Mouse (Mus musculus) lung, postnatal 10 days (tissue): ENCODE measurements at regions not wholly inside any gene's neighbourhood (a gene's known extent, or its start where the extent isn't known, plus 50 kb on each side); places are given as distances from the start of the nearest gene placed in this dataset.

Experiments
- DNase-seq: peaks from one replicate; pipeline ENCODE4 v3.0.0; 2021

DNA sequence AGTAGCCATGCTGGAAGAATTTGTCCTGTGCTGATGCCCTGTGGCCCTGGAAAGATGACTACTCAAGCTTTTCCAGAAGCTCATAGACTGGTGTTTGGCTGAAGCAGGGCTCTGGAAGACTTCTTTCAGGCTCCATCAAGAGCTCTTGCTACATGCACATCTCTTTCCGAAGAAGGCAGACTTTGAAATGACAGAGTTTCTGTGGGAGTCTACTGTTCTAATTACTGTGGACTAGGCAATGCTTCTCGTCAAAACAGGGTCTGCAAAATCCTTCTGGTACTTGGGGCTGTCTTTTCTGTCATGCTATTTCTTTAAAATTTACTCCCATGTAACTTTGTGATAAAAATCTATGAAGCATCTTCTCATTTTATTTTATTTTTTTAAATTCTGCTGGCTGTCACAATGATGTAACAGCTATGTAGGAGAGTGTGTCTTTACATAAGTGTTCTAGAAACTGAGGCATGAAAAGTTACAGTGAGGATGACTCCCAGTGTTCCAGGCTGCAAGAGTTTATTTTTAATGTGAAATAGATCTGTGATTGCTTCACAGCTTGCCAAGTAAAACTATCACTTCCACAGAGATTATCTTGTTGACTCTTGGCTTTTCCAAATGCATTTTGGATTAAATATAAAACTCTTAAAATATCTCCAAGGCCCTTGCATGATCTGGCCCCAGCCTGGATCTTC, 244.9 kb upstream of the Nmur2 start:
- no peak for DNase-seq

DNA sequence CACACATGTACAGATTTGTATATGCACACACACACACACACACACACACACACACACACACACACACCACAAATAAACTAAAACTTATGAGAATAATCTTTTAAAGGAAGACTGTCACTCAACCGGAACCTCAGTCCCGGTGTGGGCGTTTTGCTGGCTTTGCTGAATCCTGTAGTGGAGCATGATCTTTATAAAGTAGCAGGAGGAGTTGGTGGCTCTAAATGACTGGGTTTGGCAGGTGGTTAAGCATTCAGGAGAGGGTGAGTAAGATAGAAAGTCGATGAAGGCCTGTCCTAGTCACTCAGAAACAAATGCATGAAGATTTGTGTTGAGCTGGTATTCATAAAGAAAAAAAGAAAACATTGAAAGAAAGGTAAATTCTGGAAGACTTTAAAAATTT, 240.4 kb upstream of the Nmur2 start:
- DNase-seq = no peak

DNA sequence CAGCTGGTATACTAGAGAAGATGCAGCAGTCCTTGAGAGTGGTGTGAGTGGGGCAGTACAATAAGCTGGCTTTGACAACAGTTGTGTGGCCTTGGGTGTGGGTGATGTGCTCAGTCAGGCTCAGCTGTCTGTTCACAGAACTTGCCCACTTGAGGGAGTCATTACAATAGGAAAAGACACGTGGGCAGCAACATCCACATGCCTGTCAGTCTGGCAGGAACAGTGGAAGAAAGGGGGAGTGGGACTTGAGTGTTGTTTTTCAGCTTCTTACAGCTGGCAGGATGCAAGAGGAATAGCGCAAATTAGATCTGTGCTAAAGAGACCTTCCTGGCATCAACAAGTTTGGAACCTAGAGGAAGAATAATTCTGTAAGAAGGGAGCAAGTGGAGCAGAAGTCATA, 239.4 kb upstream of the Nmur2 start:
- DNase-seq = peak; percentile 18

DNA sequence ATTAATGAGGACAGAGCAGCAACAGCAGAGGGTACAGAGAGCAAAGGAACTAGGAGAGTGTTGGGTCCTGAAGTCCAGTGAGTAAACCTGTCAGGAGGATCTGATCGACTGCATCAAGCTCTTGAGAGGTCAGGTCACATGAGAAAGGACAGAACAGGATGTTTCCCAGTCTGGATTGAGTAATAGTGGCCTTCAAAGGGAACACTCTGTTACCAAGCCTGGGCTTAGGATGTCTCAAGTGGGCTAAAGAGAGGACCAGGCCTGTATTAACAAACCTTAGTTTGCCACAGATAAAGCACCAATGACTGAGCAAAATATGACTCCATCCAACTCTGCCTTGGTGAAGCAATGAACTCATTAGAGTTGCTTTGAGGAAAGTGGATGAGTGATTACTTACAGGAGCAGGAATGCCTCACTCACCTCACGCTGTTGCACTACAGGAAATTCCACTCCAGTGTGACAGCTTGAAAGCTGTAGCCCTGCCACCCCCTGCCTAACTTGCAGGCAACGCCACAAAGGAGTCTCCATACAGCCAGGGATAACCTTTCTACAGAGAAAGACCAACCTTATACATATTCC, 229.2 kb upstream of the Nmur2 start:
- DNase-seq = no peak

DNA sequence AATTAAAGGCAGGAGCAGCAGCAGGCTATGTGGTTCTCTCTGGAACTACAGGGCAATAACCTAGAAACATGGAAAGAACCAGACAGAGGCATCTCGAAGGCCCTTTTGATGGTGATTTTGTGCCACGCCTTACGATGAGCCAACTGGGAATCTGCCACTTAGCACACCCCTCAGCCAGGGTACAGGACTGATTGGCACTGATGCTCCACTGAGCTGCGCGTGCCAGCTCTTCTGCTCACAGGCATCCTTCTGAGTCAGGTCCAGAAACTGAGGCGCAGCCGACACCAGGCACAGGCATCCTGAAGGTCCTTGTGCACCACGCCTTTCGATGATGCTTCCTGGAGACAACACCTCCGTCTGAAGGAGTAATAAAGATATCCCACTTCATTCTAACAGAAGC, 221.9 kb upstream of the Nmur2 start:
- no peak for DNase-seq

DNA sequence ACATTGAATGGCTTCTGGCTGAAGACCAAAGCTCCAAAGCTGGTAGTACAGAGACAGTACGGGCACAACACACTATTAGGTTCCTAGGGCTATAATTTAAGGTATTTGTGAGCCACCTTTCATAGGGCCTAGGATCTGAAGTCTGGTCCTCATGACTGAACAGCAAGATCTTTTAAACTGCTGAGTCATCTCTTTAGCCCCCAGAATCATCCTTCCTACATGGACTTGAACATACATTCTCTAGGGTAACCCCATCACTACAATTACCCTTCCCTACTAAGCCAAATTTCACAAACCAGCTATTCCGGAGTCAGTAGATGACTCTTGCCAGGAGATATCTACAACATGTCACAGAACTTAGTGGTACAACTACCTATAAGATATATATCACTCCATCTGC, 215.5 kb upstream of the Nmur2 start:
- DNase-seq = no peak

DNA sequence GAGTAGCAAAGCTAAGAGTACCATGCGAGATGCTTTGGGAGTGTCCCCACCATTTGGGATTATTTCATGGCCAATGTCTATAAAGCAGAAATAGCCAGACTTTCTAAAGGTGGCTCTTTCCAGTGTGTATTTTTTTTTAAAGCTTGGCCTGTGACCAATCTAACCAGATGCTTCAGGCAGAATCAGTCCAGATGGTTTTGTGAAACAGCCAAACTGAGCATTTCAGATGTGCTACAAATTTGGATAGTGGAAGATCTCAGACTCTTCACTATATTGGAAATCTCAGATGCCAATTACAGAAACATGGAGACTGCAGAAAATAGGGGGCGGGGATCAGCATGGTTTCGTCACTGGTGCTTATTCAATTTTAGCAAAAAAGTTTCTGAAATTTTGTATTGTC, 213.6 kb upstream of the Nmur2 start:
- DNase-seq = no peak

DNA sequence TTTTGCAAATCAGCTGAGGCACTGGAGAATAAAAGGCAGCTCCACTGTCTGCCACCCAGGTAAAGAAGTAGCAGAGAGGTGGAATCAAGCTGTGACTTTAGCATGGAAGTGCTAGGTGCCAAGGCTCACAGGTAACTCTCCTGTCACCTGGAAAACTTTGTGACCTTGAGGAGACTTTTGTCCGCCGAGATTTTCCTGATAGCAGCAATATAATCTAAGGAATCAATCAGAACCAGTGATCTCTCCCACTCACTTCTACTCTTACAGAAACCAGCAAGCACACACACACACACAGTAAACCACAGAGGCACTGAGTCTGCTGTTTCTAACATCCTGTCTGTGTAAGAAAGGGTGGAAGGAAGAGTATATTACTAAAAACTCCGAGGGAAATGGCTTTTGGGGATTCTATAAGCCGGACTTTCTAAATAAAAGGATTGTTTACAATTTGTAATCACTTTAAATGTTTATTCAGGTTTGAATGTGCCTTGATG, 206.6 kb upstream of the Nmur2 start:
- no peak for DNase-seq

DNA sequence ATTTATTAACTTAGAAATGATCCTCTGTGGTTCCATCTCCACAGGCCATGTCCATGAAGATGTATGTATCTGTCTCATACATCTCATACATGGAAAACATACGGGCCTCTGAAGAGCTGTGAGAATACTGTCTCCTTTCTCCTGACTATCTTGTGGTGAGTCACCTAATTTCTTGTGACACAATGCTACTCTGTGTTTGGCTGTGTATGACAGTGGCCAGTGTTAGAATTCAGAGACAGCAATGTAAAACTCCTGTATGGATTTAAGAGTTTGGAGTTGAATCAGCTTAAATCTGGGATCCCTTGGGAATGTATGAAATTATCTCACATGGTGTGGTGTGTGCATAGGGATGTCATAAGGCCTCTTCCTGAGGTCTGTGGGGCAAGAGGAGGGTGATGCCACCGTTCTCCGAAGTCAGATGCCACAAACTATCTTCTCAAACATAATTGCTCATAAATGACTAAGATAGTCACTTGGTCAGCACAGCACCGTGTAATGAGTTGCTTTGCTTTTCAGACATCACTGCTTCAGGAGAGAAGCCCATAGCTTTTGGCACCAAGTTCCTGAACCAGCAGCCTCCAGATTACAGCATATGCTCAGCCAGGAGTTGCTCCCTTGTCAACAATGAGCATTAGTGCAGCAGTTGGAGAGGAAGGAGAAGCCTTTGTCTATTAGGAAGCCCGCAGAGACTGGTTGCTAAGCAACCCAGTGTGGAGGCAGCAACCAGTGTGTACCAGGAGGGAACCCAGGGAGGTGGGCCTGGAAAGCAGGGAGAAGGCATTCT, 205.9 kb upstream of the Nmur2 start:
- peak; percentile 3 for DNase-seq

DNA sequence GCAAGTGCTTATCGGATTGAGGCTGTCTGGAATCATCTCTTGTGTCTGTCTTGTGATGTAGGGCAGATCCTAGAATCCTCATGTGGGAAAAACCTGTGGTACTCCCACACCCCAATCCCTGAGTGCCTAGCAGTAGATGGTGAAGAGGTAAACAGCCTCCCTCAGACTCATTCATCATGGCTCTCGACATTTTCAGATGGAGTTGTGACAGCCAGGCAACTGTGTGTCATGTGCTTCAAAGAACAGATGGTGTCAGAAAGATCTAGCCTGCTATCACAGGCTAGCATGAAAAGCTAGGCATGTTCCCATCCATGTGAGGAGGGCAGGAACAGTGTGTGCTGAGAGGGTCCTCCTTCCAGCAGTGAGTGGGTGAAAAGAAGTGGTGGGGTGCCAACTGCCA, 204.1 kb upstream of the Nmur2 start:
- no peak for DNase-seq

DNA sequence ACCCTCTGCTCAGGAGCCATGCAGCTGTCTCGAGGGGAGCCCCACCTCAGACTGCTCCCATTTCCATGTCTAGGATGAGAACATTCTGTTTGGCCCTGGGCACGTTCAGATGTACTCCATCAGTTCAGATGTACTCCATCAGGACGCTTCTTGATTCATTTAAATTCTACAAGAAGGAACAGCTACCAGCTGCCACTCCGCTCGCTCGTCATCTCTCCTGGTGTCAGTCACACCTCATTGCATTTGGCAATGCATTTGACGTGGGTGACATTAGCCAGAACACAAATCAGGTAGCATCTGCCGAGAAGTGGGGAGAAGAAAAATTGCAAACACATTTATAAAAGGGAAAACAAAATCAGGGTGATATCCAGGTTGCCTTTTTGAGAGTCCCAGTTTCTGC, 202.6 kb upstream of the Nmur2 start:
- DNase-seq = no peak

DNA sequence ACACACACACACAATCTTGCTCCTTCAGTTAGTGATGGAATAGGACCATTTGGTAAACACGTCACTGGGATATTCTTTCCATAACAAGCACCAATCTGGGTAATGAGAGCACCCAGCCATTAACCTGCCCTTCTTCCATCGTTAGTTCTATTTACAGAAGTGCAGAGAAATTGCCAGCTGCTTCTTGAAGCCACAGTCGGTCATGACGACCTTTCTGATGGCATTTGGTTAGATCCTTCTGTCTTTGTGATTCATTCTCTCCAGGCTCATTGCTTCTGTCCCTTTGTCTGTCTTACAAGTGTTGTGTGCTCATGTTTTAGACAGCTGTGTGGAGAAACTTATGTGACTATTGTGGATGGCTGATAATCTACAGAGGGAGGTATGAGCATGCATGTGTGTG, 197.9 kb upstream of the Nmur2 start:
- no peak for DNase-seq

DNA sequence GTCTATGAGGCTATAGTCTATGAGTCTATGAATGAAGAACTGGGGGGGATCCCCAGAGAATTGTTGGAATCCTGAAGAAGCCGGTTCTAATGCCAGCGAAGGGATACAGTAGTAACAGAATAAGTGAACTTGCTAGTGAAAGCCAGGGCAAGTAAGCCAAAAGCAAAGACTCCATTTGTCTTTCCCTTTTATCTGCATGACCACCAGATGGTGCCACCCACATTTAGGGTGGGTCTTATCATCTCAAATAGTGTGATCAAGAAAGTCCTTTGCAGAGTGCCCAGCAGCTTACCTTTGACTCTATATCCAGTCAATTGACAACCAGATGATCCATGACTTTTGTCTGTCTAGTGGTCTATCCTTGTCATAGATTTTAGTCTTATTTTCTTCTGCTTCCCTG, 184.2 kb upstream of the Nmur2 start:
- no peak for DNase-seq

DNA sequence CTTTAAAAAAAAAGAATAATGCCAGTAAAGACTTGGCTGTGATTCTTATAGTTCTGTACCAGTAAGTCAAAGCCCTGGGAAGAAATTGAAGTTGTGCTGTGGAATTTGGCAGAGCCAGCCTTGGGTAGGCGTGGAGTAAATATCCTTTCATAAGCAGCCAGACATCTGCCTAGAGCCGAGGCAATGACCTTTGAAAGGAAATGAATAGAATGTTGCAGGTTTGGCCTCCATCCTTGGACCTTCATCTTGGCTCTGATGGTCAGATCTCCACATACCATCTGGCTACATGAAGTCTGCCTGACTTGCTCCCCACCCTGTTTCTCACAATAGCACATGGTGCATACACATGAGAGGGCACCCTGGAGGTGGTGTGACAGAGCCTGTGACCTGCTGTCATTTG, 174.9 kb upstream of the Nmur2 start:
- DNase-seq = no peak

DNA sequence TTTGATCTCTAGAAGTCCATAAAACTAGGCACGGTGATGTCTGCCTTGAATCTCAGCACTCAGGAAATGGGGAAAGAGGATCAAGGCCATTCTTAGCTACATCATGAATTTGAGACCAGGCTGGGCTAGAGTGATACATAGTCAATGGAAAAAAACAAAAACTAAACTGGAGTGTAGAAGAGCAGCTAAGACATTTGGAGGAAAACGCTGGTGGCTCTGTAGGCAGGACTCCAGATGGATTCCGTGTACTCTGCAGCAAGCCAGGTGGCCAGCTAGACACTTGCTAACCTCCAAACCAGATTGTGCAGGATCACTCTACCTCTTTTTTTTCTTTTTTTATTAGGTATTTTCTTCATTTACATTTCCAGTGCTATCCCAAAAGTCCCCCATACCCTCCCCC, 161.0 kb upstream of the Nmur2 start:
- DNase-seq = no peak

DNA sequence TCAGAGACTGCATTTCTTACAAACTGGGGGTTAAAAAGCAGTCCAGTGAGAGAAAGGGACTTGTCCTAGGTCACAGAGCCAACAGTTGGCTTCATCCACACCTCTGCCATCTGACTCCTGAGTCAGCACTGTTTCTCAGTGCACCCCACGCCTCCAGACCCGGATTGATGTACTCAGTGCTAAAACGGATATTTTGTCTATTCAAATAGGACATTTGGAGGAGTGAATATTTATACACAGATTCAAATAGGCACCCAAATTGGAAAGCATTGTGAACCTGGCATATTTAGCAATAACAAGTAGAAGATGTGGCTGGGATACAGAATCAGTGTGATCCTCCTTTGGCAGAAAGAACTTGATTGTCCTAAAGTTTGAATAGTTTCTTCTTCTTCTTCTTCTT, 154.5 kb upstream of the Nmur2 start:
- DNase-seq = no peak

DNA sequence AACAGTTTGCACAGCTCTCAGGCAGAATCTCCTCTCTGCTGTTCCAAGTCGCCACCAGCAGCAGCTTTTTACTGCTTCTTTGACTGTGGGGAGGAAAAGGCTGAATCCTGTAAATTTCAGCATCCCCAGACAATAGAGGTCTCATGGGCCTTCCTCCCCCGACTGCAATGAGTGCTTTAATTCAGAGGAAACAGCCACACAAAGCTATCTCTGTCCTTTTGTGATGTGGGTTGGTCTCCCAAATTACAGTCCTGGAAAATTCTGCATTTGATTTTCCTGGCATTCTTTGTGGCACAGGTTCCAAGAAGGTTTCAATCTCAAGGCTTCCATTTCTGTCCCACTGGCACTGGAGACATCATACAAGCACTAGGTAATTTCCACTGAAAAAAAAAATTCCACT, 152.6 kb upstream of the Nmur2 start:
- no peak for DNase-seq

DNA sequence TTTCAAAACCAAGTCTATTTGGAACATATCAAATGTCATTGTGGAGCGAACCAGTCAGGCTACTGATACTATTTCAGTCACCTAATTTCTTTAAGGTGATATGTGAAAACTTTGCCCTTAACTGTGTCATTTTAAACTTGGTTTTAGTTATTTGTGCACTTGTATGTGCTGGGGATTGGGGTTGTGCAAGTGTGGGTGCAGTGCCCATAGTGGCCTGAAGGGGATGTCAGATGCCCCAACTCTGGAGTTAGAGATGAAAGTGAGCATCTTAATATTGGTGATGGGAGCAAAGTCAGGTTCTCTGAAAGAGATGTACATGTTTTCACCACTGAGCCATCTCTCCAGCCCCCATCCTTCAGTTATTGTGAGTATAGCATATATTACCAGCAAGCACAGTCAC, 133.1 kb upstream of the Nmur2 start:
- DNase-seq = no peak

DNA sequence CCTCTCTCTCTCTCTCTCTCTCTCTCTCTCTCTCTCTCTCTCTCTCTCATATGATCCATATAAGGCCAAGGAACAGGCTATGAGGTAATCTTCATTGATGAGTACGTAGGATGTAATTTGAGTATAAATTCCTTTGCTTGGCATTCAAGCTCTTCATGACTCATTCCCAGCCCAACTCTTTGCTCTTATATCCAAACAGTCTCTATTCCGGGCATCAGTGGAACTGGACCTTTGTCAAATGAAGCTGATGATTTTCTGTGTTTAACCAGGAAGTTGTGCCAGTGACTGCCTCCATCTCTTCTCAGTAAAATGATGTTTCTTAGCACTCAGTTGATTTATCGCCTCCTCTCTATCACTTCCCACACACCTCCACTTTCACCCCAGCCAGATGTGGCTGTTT, 132.4 kb upstream of the Nmur2 start:
- no peak for DNase-seq

DNA sequence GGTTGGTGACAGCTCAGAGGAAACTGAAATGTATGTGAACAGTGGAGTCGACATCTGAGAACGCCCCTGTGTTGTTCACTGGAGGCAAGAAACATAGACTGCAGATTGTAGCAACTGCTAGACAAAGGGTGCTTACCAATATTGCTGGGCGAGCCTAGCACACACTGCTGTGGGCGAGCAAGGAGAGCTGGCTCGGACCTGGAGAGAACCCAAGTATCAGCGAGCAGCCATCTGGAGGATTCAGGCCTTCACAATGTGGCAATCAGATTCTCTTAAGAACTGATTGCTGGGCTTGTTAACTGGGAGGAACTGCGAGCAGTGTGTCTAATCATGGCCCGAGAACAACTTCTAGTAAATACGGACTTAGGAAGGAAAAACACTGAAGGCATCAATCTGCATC, 128.8 kb upstream of the Nmur2 start:
- DNase-seq = peak; percentile 1

DNA sequence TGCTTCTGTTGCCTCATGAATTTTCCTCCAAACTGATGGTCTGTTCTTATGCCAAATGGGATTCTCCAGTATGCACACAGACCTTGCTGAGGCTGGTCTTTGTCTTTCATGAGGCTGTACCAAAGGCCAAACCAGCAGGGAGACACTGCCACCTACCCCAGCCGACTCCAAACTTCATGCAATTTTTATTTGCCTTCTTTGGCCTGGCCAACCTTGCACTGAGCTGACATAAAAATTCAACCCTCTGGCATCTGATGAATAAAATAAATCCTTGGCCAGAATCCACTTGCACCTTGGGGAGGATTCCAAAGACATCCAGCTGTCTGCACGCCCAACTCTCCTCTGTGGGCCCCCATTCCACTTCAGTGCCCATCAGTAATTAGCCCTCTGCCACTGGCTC, 126.0 kb upstream of the Nmur2 start:
- no peak for DNase-seq

DNA sequence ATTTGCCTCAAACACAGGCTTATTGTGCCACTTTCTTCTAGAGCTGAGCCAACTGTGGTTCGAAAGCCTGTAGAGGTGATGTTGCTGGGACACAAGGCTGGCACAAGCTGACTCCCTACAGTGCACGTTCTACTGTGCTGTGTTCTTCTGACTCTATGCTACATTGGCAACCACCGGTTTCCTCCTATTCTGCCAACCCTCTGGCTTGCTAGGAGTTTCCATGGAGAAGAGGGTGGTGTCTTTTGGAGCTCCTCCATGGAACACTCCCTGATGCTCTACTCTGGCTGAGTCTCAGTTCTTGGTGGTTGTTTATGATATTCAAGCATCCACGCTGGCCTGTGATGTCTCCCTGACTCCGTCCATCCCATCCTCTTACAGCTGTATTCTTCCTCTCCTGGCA, 124.9 kb upstream of the Nmur2 start:
- DNase-seq = peak; percentile 15

DNA sequence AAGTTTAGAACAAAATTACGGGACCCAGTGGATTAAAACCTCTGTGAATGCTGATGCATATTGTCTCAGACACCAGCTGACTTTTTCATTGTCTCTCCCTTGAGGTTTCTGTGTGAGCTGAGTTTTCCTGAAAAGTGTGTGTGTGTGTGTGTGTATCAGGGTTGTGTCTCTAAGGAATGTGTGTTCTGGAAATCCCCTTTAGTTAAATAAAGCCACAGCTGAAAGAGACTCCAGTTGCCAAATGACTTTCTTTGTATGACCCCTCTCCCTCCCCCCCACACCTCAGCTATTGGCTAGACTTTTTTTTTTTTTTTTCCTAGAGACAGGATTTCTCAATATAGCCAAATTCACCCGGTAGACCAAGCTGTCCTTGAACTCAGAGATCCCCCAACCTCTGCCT, 119.5 kb upstream of the Nmur2 start:
- peak; percentile 28 for DNase-seq

DNA sequence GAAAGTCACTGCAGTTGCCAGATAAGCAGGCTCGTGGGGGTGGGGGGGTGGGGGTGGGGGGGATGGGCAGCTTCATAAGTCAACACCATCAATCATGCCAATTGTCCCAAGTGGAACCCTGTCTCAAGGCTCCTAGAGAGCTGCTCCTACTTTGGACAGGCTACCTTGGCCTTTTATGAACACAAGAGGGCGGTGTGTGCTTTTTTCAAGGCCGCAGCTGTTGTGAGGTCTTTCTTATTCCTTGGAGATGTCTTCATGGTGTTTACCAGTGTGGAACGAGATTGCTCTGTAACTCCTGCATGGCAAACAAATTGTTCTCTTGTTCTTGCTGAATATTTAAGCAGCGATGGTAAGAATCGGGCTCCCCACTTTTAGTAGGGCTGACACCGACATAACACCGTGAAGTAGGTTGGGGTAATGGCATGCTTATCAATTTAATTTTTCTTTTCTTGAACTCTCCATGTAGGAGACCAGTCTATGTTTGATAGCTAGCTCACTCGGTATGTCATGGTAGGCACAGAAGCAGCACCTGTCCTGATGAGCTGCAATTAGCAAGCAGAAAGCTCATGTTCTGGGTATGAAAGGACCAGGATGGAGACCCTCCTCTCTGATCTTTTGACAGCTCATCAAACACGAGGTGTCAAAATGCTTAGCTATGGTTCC, 118.7 kb upstream of the Nmur2 start:
- peak; percentile 60 for DNase-seq
